Mouse (Mus musculus) lung, embryonic 16.5 days (tissue): ENCODE data around the gene Fbxw19. TPM values are rescaled to one million over a fixed set of nuclear protein-coding genes. Genes with fewer than 3 reads are reported as not detected.
"Not testable (repeated sequence)": the region's sequence is repeated elsewhere in the genome, so short reads cannot be mapped to it uniquely, and the experiment has no call there.

Experiments
- ATAC-seq: fragments of 200-750 bp; cut with Nextera tagmentation; 2 replicates; pipeline ENCODE4 v1.8.0; 2017; ENCODE audit warnings: low read depth, mild to moderate bottlenecking, moderate library complexity
- H3K27ac ChIP-seq: fragments of 300-500 bp; sonication (generic); 2 replicates; pipeline ENCODE4 v1.5.1; 2014; ENCODE audit warnings: mild to moderate bottlenecking, control low read depth, low read length
- H3K27me3 ChIP-seq: fragments of 300-500 bp; sonication (generic); 2 replicates; pipeline ENCODE4 v1.6.1; 2014; ENCODE audit warnings: low read depth, low read length, mixed read lengths; ENCODE audit not compliant: control insufficient read depth, insufficient read depth
- H3K36me3 ChIP-seq: fragments of 300-500 bp; sonication (generic); 2 replicates; pipeline ENCODE4 v1.6.1; 2014; ENCODE audit warnings: low read length; ENCODE audit not compliant: control insufficient read depth, insufficient read depth
- H3K4me1 ChIP-seq: fragments of 300-500 bp; sonication (generic); replicated peaks from 2 replicates; pipeline ENCODE4 v1.6.1; 2014; ENCODE audit warnings: low read length, mixed read lengths; ENCODE audit not compliant: control insufficient read depth, insufficient read depth
- H3K4me2 ChIP-seq: fragments of 300-500 bp; sonication (generic); 2 replicates; pipeline ENCODE4 v1.6.1; 2014; ENCODE audit warnings: low read depth, low read length, control low read depth
- H3K4me3 ChIP-seq: fragments of 300-500 bp; sonication (generic); 2 replicates; pipeline ENCODE4 v1.5.1; 2014; ENCODE audit warnings: mild to moderate bottlenecking, low read length, control low read depth
- H3K9ac ChIP-seq: fragments of 300-500 bp; sonication (generic); 2 replicates; pipeline ENCODE4 v1.6.1; 2014; ENCODE audit warnings: low read length, control low read depth
- H3K9me3 ChIP-seq: fragments of 300-500 bp; sonication (generic); 2 replicates; pipeline ENCODE4 v1.6.1; 2016; ENCODE audit warnings: low read length; ENCODE audit not compliant: control insufficient read depth
- WGBS: fragments of 180-500 bp; shearing (Covaris S2); extraction: QIAGEN DNeasy Blood & Tissue Kit; methylation state at CpG from one replicate; pipeline ENCODE4 v1.1.7; 2014; 5-methylcytosine and 5-hydroxymethylcytosine counted together
- polyA plus RNA-seq: library from polyadenylated mRNA; unstranded; fragments of >200 nt; fragmentation: Nextera tagmentation; extraction: Ambion mirVana; gene quantifications from 2 replicates; pipeline ENCODE4 v1.2.1, GENCODE M21; 2015

The Fbxw19 gene
- polyA plus RNA-seq: not detected in 2 replicates

- not testable (repeated sequence) for H3K9me3 ChIP-seq, H3K4me1 ChIP-seq, H3K36me3 ChIP-seq, H3K27ac ChIP-seq, H3K27me3 ChIP-seq, H3K9ac ChIP-seq, ATAC-seq, H3K4me3 ChIP-seq, H3K4me2 ChIP-seq
- 63% methylated on average over 1 of the region's 1 CpGs for WGBS
These were observed at the start of gene Fbxw19 for GRCm38 (mm10) chr9:109495775-109496174. TSS of gene Fbxw19 (minus strand) at chr9:109495875.

GRCm38 (mm10) chr9:109523385-109524064 lies 27.9 kb upstream of the Fbxw19 start:
- H3K36me3 ChIP-seq: no peaks in the 10 kb centered on the region
- H3K9me3 ChIP-seq: no peaks in the 10 kb centered on the region
- no peak for ATAC-seq
- 79% methylated on average over 5 of the region's 5 CpGs for WGBS
- H3K27me3 ChIP-seq: no peaks in the 10 kb centered on the region
- no peaks in the 10 kb centered on the region for H3K4me1 ChIP-seq
- H3K4me3 ChIP-seq: no peak overlapping the region
- H3K27ac ChIP-seq: no peak overlapping the region
- no peak overlapping the region for H3K9ac ChIP-seq
- no peak overlapping the region for H3K4me2 ChIP-seq

- no peak for ATAC-seq
- Histone ChIP-seq H3K4me3 (no peak within 1 kb of the TSS), H3K27me3 (no peaks in the 10 kb centered on the region), H3K27ac (no peak within 1 kb of the TSS), H3K4me2 (no peak within 1 kb of the TSS), H3K36me3 (no peaks in the 10 kb centered on the region), H3K4me1 (no peaks in the 10 kb centered on the region), H3K9me3 (no peaks in the 10 kb centered on the region), H3K9ac (no peak within 1 kb of the TSS)
These were observed 46.6 kb downstream of the Fbxw19 start, which contains the start of gene Fbxw16 for GRCm38 (mm10) chr9:109449040-109449439. TSS of gene Fbxw16 (minus strand) at chr9:109449140.

- no peak overlapping the region for H3K4me2 ChIP-seq
- no peaks in the 10 kb centered on the region for H3K9me3 ChIP-seq
- no peak overlapping the region for H3K9ac ChIP-seq
- WGBS: 85% methylated on average over 1 of the region's 1 CpGs
- H3K4me3 ChIP-seq: no peak overlapping the region
- no peaks in the 10 kb centered on the region for H3K27me3 ChIP-seq
- ATAC-seq: no peak
- no peaks in the 10 kb centered on the region for H3K36me3 ChIP-seq
- no peak overlapping the region for H3K27ac ChIP-seq
- H3K4me1 ChIP-seq: no peaks in the 10 kb centered on the region
These were observed 62.7 kb downstream of the Fbxw19 start for GRCm38 (mm10) chr9:109432956-109433355.

Other genes with a start within 250 kb of the Fbxw19 start
- gene Fbxw14, start 208.2 kb downstream of the Fbxw19 start, polyA plus RNA-seq: not detected in 2 replicates
- gene Fbxw28, start 156.2 kb downstream of the Fbxw19 start, polyA plus RNA-seq: not detected in 2 replicates
- not detected in 2 replicates for gene Fbxw22, start 91.6 kb downstream of the Fbxw19 start, polyA plus RNA-seq
- not detected in 2 replicates for gene Fbxw16, start 46.7 kb downstream of the Fbxw19 start, polyA plus RNA-seq
- not detected in 2 replicates for gene Fbxw15, start 72.4 kb upstream of the Fbxw19 start, polyA plus RNA-seq
- not detected in 2 replicates for gene Fbxw24, start 130.2 kb upstream of the Fbxw19 start, polyA plus RNA-seq
- not detected in 2 replicates for gene Fbxw25, start 168.8 kb upstream of the Fbxw19 start, polyA plus RNA-seq
- not detected in 2 replicates for gene Fbxw18, start 206.8 kb upstream of the Fbxw19 start, polyA plus RNA-seq